Mouse (Mus musculus): ENCODE measurements around the gene Vmn2r48. TPM values are rescaled to one million over a fixed set of nuclear protein-coding genes. Genes with fewer than 3 reads are reported as not detected.

The Vmn2r48 gene
- not detected in 2 replicates for total RNA-seq (2023)

DNA sequence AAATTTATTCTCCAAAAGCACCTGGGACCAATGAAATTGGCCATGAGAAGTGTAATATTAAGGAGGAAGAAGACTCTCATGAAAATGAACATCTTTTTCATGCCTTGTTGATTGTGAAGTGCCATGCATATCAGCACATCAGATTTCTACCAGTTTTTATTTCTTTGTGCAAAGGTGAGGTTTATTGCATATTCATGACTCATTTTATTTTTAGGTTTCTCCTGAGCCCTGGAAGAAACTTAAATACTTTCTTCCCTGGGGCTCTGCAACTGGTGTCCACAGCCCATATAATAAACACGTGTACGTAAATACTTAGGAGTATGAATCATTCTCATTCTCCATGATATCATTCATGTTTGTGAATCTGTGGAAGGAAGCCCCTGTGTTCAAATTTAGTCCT lies at the start of gene Vmn2r48:
Gene Vmn2r48 (minus strand): TSS at position 101 of the 400 bp plus-strand sequence.

DNA sequence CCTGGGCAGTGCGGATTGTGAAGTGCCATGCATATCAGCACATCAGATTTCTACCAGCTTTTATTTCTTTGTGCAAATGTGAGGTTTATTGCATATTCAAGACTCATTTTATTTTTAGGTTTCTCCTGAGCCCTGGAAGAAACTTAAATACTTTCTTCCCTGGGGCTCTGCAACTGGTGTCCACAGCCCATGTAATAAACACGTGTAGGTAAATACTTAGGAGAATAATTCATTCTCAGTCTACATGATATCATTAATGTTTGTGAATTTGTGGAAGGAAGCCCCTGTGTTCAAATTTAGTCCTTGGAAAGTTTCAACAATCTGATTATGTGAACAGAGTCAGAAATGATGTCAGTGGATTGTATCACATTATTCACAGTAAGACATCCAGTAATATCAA lies 38.8 kb upstream of the Vmn2r48 start, which contains the start of gene Vmn2r49:
Gene Vmn2r49 (minus strand): TSS at position 101 of the 400 bp plus-strand sequence.

Other genes with a start within 250 kb of the Vmn2r48 start
- not detected in 2 replicates for gene Vmn2r46, start 183.0 kb downstream of the Vmn2r48 start, total RNA-seq (2023)
- not detected in 2 replicates for gene Vmn2r47, start 112.3 kb downstream of the Vmn2r48 start, total RNA-seq (2023)
- not detected in 2 replicates for gene Vmn2r49, start 38.7 kb upstream of the Vmn2r48 start, total RNA-seq (2023)
- gene Vmn2r50, start 99.7 kb upstream of the Vmn2r48 start, total RNA-seq (2023), result not detected in 2 replicates
- gene Vmn2r51, start 152.2 kb upstream of the Vmn2r48 start, total RNA-seq (2023), result not detected in 2 replicates
- gene Vmn2r52, start 223.0 kb upstream of the Vmn2r48 start, total RNA-seq (2023), result 0.05 and 0.06 TPM in 2 replicates

Measured in neutrophil, adult 65 days (primary cell).